Mouse (Mus musculus) CH12F3 (cell line): ENCODE measurements at regions not wholly inside any gene's neighbourhood (a gene's known extent, or its start where the extent isn't known, plus 50 kb on each side); places are given as distances from the start of the nearest gene placed in this dataset.
"Not testable (repeated sequence)": the region's sequence is repeated elsewhere in the genome, so short reads cannot be mapped to it uniquely, and the experiment has no call there.

Source experiments
- in situ Hi-C: fragments of 300-500 bp; cut with MboI; formaldehyde crosslinking; loops from 2 replicates; pipeline ENCODE4 v1.14.3; 2020; ENCODE audit warnings: low sequenced_read_pairs

- in situ Hi-C loops, result not testable (repeated sequence)
Observed at GRCm38 (mm10) chr12:114909799-114910198, 1137.7 kb upstream of the Zfp386 start.

GRCm38 (mm10) chr12:114914406-114914805 is 1133.1 kb upstream of the Zfp386 start:
- in situ Hi-C loops, result not testable (repeated sequence)

DNA sequence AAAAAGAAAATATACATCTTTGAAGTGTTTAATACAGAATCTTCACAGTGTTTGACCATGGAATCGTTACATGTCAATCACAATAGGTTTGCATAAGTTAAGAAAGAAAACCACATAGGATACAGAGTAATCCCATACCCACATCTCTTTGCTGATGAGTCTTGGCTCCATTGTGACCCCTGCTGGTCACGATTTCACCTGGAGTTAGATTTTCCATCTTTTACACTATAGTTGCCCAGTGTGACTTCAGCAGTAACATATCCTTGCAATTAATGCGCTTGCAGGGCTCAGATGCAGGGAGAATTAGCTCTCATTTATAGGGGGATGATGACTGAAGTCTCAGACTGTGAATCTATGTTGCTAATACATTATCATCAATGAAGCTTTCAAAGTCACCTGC is 1119.8 kb upstream of the Zfp386 start:
- in situ Hi-C loops, result no loop called here

GRCm38 (mm10) chr12:114932158-114932557 is 1115.4 kb upstream of the Zfp386 start:
- in situ Hi-C loops, result no loop called here

GRCm38 (mm10) chr12:114932669-114933068 is 1114.9 kb upstream of the Zfp386 start:
- in situ Hi-C loops, result no loop called here

DNA sequence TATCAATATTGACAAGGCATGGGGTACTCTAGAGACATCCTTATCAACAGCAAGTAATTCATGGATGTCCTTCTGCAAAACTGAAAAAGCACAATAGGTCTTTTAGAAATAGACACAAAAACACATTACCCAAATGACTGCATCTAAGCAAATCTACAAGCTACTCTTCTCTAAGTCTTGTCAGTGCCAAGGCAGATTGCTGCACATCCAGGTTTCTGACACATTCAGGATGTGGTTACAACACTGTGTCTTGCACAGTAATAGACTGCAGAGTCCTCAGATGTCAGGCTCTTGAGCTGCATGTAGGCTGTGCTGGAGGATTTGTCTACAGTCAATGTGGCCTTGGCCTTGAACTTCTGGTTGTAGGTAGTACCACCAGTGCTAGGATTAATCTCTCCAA is 1110.7 kb upstream of the Zfp386 start:
- in situ Hi-C loops, result not testable (repeated sequence)

- in situ Hi-C loops, result no loop called here
Observed at GRCm38 (mm10) chr12:114939576-114939975, 1107.9 kb upstream of the Zfp386 start.

DNA sequence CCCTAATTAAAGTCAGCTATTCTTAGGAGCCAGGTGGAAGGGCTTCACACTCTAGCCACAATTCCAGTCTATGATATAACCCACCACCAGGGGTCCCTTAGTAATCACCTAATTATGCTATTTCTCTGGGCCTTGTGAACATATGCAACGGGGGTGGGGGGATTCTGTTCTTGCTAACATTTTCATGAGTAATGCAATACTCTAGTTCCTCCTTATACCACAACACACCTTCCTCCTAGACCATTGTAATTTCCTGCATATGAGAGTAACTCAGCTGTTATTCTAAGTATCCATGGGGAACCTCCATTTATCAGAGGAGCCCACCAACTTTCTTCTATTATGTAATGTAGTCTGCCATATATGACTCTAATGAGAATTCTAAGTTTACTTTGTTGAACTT is 1085.4 kb upstream of the Zfp386 start:
- in situ Hi-C loops, result no loop called here

DNA sequence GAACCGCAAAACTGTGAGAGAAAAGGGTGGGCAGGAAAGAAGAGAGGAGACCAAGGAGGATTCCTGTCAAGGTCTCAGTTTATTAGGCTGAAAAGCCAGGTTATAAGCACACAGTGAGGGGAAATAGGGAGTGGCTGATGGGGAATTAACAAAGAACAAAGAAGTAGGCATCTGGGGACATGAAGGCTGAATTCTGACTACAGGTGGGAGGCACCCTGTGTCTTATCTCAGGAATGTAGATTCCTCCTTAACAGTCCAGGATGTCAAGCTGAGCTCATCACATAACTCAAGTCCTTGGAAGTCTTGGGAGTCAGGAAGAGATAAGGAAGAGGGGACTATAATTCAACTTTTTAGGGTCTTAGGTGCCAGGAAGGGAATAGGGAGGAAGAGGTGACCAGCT is 1083.3 kb upstream of the Zfp386 start:
- in situ Hi-C loops, result not testable (repeated sequence)

GRCm38 (mm10) chr12:114981476-114982136 is 1065.9 kb upstream of the Zfp386 start:
- in situ Hi-C loops, result no loop called here

DNA sequence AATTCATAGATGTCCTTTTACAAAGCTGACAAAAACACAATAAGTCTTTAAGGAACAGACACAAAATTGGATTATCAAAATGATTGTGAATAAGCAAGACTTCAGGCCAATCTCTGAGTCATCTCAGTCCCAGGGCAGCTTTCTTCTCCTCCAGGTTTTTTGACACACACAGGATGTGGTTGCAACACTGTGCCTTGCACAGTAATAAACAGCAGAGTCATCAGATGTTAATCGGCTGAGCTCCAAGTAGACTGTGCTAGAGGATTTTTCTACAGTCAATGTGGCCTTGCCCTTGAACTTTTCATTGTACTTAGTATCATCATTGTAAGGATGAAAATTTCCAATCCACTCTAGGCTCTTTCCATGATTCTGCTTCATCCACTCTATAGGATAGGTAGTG is 1056.6 kb upstream of the Zfp386 start:
- in situ Hi-C loops, result no loop called here

DNA sequence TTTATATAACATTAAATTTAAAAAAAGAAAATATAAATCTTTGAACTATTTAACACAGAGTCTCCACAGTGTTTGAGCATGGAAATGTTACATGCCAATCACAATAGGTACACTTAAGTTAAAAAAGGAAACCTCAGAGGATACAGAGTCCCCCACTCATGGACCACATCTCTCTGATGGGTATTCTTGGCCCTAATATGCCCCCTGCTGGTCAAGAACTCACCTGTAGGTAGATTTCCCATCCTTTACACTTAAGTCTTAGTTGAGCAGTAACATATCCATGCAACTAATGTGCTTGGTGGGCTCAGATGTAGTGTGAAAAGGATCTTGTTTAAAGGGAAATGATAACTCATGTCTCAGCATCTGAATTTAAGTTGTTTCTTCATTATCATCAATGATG is 1050.7 kb upstream of the Zfp386 start:
- in situ Hi-C loops, result no loop called here

GRCm38 (mm10) chr12:115003118-115003517 is 1044.4 kb upstream of the Zfp386 start:
- in situ Hi-C loops, result no loop called here

GRCm38 (mm10) chr12:115008434-115008833 is 1039.1 kb upstream of the Zfp386 start:
- in situ Hi-C loops, result no loop called here

GRCm38 (mm10) chr12:115012751-115013150 is 1034.8 kb upstream of the Zfp386 start:
- in situ Hi-C loops, result no loop called here

GRCm38 (mm10) chr12:115023742-115024141 is 1023.8 kb upstream of the Zfp386 start:
- in situ Hi-C loops, result no loop called here

GRCm38 (mm10) chr12:115034438-115035129 is 1012.9 kb upstream of the Zfp386 start:
- in situ Hi-C loops, result no loop called here

- in situ Hi-C loops, result no loop called here
Observed at GRCm38 (mm10) chr12:115055080-115055479, 992.4 kb upstream of the Zfp386 start.

GRCm38 (mm10) chr12:115059954-115060353 is 987.6 kb upstream of the Zfp386 start:
- in situ Hi-C loops, result not testable (repeated sequence)

GRCm38 (mm10) chr12:115067251-115067650 is 980.3 kb upstream of the Zfp386 start:
- in situ Hi-C loops, result no loop called here

DNA sequence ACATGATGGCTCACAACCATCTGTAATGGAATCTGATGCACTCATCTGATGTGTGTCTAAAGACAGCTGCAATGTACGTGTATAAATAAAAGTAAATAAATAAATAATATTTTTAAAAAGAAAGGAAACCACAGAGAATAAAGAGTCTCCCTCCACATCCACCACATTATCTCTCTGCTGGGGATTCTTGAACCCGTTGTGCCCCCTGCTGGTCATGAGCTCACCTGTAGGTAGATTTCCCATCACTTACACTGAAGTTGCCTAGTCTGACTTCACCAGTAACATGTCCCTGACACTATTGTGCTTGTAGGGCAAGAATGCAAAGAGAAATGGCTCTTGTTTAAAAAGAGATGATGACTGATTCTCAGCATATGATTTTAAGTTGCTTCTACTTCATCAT is 956.1 kb upstream of the Zfp386 start:
- in situ Hi-C loops, result not testable (repeated sequence)

GRCm38 (mm10) chr12:115109742-115110141 is 937.8 kb upstream of the Zfp386 start:
- in situ Hi-C loops, result no loop called here
